Mouse (Mus musculus) heart, postnatal 0 days (tissue): ENCODE measurements at regions not wholly inside any gene's neighbourhood (a gene's known extent, or its start where the extent isn't known, plus 50 kb on each side); places are given as distances from the start of the nearest gene placed in this dataset.

Source experiments
- CTCF ChIP-seq: IDR thresholded peaks from 2 replicates; pipeline ENCODE4 v1.5.1; 2016; ENCODE audit warnings: antibody characterized with exemption, control low read depth, low read depth
- EP300 ChIP-seq: IDR thresholded peaks from 2 replicates; pipeline ENCODE4 v1.6.1; 2016; ENCODE audit warnings: antibody characterized with exemption, low read depth

GRCm38 (mm10) chr3:128520671-128521103 is 624.6 kb upstream of the Fam241a start:
- no peak for TF ChIP-seq CTCF
- no peak for TF ChIP-seq EP300
